Mouse (Mus musculus) thymus, postnatal 36 days (tissue): ENCODE results near the gene Chst12.
"Not testable (repeated sequence)": the region's sequence is repeated elsewhere in the genome, so short reads cannot be mapped to it uniquely, and the experiment has no call there.

Experiments used
- DNase-seq, 2 experiments: peaks; one replicate each; pipeline ENCODE4 v3.0.0; 2022; ENCODE audit warnings: mixed read lengths in 2 of 2

The Chst12 gene

DNA sequence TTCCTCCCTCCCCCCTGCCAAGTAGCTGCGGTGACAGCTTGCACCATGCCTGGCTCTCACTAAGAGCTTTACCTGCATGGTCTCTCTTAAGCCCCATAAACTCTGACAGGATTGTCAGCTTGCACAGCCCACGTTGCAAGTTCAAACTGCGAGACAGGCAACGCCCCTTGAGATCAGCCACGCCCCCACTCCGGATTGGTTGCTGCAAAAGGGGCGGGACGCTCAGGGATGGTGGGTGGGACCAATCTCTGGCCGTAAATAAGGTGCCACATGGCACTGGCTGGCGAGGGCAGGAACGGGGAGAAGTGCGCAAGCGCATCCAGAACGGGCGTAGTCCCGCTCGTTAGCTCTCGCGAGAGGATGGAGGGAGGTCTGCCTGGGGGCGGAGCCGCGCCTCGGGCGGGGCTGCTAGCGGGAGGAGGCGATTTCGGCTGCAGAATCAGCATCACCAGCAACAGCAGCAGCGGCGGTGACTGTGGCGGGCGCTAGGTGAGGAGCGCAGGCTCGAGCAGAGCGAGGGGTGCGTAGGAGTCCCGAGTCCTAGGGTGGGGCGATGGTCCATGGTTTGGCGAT, at the start of gene Chst12:
TSS of gene Chst12 (plus strand) at position 343 of the 573 bp plus-strand sequence.
- peak; percentile 99 to 100 for DNase-seq

DNA sequence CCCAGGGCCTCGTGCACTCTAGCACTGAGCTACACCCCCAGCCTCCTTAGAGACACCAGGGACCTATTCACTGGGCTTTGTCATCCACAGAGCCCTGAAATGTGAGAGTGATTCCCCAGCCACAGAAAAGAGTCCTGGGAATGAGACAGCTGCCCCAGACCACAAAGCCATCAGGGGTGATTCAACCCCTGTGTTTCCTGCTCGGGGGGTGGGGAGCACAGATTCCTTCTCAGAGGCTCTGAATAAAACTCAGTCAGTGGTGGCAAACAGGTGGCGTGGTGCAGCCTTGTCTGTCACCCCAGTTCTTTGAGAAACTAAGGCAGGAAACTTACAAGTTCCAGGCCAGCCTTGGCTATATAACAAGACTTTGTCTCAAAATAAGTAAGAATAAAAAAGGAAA, 43.9 kb upstream of the Chst12 start:
- DNase-seq, result no peak

- not testable (repeated sequence) for DNase-seq
Measured at GRCm38 (mm10) chr5:140463151-140463550, 42.2 kb upstream of the Chst12 start.

- peak in 1 of 2 experiments; percentile 16 for DNase-seq
Measured at GRCm38 (mm10) chr5:140464943-140465342, 40.4 kb upstream of the Chst12 start.

- DNase-seq, result peak; percentile 25 to 32
Measured at GRCm38 (mm10) chr5:140472336-140472735, 33.0 kb upstream of the Chst12 start.

- no peak for DNase-seq
Measured at GRCm38 (mm10) chr5:140481458-140481857, 23.9 kb upstream of the Chst12 start.

GRCm38 (mm10) chr5:140491142-140491541, 14.2 kb upstream of the Chst12 start:
- DNase-seq, result no peak

GRCm38 (mm10) chr5:140492684-140493233, 12.6 kb upstream of the Chst12 start:
- no peak for DNase-seq

DNA sequence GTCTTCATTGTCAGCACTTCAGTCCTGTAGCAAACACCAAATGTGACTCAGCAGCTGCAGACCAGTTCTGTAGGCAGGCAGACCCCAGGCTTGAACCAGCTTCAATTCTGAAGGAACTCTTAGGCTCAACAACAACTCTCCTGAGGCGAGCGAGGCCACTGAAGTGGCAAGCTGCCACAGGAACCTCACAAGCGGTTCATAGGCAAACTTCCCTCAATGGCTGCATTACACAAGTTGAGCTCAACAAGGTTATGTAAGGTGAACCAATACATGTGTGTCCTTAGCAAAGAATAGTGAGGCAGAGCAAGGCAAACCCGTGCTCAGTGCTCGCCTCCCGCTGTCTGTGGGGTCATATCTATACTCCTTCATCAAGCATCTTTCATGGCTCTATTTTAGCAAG, 7.2 kb upstream of the Chst12 start:
- DNase-seq, result no peak

DNA sequence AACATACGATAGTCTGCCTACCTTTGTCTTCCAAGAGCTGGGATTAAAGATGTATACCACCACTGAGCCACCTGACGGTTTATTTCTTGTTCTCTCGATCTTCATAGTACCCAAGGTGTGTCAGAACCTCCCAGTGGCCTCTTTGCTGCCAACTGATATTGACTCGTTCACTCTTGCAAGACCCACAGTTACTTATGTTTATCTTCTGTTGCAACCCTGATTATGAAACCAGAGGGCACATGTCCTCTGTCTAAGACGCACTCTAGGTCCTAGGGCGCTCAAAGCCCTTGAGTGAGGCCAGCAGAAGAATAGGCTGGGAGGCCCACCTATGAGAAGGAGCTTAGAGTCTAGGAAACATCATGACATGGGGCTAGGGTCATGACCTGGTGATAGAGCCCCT, 4.6 kb upstream of the Chst12 start:
- no peak for DNase-seq

GRCm38 (mm10) chr5:140501982-140502836, 3.1 kb upstream of the Chst12 start:
- peak in 1 of 2 experiments; percentile 30 for DNase-seq

DNA sequence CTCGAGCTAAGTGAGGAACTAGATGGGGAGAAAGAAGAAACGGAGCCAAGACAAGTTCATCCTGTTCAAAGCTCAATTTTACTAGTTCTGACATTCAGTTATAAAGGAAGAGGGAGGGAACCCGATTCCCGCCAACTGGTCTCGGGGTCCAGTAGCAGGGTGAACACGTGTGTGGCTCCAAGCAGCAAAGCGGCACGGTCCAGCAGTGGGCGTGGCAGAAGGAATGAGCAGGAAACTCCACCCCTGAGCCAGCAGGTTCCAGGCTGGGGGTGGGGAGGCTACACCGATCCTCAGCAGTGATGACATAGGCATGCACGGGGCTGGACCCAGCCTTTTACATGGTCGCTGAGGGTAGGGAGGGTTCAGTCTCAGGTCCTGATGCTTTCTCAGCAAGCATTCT, 2.4 kb upstream of the Chst12 start:
- DNase-seq, result peak in 1 of 2 experiments; percentile 47

GRCm38 (mm10) chr5:140506096-140506794, 895 bp downstream of the Chst12 start:
- DNase-seq, result peak; percentile 38 to 39

DNA sequence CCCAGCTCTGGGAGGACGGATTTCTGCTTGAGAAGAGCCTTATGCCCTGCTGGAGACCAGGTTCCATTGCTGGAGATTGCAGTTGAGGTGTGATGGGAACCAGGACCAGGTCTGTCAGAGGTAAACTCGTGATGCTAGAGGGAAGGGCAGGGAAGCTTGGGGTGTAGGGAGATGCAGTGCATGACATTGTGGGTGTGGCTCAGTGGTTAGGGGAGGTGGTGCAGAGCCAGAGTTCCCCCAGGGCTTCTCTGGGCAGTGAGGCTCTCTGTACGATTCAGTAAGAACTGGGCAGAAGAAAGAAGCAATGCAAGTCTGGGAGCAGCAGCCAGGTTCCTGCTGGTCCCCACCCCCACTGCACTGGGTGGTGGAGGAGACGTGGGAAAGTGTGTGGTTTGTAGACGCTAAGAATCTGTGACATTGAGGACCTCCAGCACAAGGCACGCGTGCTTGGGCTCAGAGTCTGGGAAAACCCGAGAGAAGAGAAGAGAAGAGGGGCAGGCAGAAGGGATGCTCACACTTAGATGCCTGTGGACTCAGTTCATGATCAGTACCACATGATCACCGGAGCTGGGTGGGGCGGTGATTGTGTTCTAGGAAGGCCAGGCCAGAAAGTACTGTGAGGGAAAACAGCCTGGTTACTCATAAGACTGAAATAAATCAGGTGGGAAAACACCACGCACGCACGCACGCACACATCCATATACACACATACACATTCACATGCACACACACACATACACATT, 2.3 kb downstream of the Chst12 start:
- DNase-seq, result no peak

GRCm38 (mm10) chr5:140508686-140509085, 3.3 kb downstream of the Chst12 start:
- no peak for DNase-seq

- DNase-seq, result no peak
Measured at GRCm38 (mm10) chr5:140509204-140509603, 3.9 kb downstream of the Chst12 start.

DNA sequence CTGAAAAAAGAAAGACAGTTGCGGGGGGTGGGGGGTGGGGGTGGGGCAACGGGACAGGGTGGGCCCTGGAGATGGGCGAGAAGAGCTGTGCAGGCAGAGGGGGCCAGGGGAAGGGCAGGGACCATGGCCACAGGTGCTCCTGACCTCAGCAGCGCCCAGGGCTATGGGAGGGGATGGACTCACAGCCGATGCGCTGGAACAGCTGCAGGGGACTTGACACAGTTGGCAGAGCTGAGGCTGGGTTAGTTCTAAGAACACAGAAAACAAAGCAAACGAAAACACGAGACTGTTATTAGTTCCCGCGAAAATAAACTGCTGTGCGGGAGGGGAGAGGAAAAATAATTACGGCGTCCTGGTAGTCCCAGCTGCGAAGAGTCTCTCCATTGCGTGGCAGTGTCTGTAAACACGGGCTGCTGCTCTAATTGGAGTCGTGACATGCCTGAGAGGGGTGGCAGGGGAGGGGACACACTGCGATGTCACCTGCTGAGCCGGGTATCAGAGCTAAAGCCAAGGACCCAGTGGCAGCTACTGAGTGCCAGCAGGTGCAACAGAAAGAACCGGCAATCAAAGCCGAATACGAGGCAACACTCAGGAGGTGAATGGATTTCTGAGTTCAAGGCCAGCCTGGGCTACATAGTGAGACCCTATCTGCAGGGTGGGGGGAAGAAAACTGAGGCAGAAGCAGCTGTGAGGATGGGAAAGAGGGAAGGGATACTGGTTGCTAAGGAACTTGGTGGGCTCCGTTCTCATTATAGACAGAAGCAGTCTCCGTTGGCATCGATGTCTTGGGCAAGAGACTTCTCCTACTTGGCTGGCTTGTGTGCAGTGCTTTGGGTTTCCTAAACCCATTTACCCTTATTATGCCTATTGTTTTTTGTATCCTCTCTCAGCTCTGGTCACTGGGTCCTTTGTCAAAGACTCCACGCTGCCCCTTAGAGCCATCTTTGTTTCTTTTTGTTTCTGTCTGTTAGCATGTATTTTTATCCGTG, 5.0 kb downstream of the Chst12 start:
- no peak for DNase-seq

GRCm38 (mm10) chr5:140513921-140514320, 8.6 kb downstream of the Chst12 start:
- DNase-seq, result no peak

- no peak for DNase-seq
Measured at GRCm38 (mm10) chr5:140514799-140515486, 9.6 kb downstream of the Chst12 start.

GRCm38 (mm10) chr5:140517159-140517920, 12.0 kb downstream of the Chst12 start:
- DNase-seq, result no peak
